Mouse (Mus musculus) liver, embryonic 14.5 days (tissue): ENCODE data around the gene Baz2b. TPM values are rescaled to one million over a fixed set of nuclear protein-coding genes. Genes with fewer than 3 reads are reported as not detected.
A peak's percentile ranks its signal among the peaks of the same experiment; 100 is the strongest.

Source experiments
- ATAC-seq: fragments of 200-750 bp; cut with Nextera tagmentation; 2 replicates; pipeline ENCODE4 v1.8.0; 2017; ENCODE audit warnings: moderate number of reproducible peaks, mild to moderate bottlenecking, moderate library complexity; ENCODE audit not compliant: insufficient read depth
- DNase-seq, 3 experiments: peaks; one replicate each; pipeline ENCODE4 v3.0.0-alpha.2; 2012 to 2013; ENCODE audit warnings: low read depth in 3 of 3, low spot score in 3 of 3
- H3K27ac ChIP-seq: fragments of 300-500 bp; sonication (generic); 2 replicates; pipeline ENCODE4 v1.5.1; 2014; ENCODE audit warnings: moderate library complexity, mild to moderate bottlenecking, control low read depth, inconsistent platforms
- H3K27me3 ChIP-seq: fragments of 300-500 bp; sonication (generic); 2 replicates; pipeline ENCODE4 v1.6.1; 2014; ENCODE audit warnings: mild to moderate bottlenecking, low read length, moderate library complexity; ENCODE audit not compliant: control insufficient read depth, insufficient read depth
- H3K36me3 ChIP-seq: fragments of 300-500 bp; sonication (generic); replicated peaks from 2 replicates; pipeline ENCODE4 v1.6.1; 2014; ENCODE audit warnings: low read depth; ENCODE audit not compliant: control insufficient read depth, insufficient read depth
- H3K4me1 ChIP-seq, 2 experiments: fragments of 200-500 bp in 1 of 2; fragments of 300-500 bp in 1 of 2; sonication (generic) in 1 of 2; replicated peaks; 2 replicates each; pipeline ENCODE4 v1.6.1; 2012 to 2014; ENCODE audit warnings: antibody characterized with exemption in 1 of 2, inconsistent platforms in 1 of 2, low read length in 1 of 2; ENCODE audit not compliant: control insufficient read depth in 2 of 2, insufficient read depth in 2 of 2
- H3K4me2 ChIP-seq: fragments of 300-500 bp; sonication (generic); 2 replicates; pipeline ENCODE4 v1.6.1; 2014; ENCODE audit warnings: low read depth, mild to moderate bottlenecking, control low read depth, moderate library complexity
- H3K4me3 ChIP-seq, 2 experiments: fragments of 200-500 bp in 1 of 2; fragments of 300-500 bp in 1 of 2; sonication (generic) in 1 of 2; 2 replicates each; pipeline ENCODE4 v1.5.1; 2012 to 2014; ENCODE audit warnings: low read depth in 2 of 2, low read length in 2 of 2, mild to moderate bottlenecking in 2 of 2, control low read depth in 1 of 2, inconsistent platforms in 1 of 2, moderate library complexity in 1 of 2; ENCODE audit not compliant: insufficient read depth in 1 of 2
- H3K9ac ChIP-seq: fragments of 300-500 bp; sonication (generic); replicated peaks from 2 replicates; pipeline ENCODE4 v1.6.1; 2014; ENCODE audit warnings: mild to moderate bottlenecking, control low read depth, moderate library complexity
- H3K9me3 ChIP-seq: fragments of 300-500 bp; sonication (generic); 2 replicates; pipeline ENCODE4 v1.6.1; 2016; ENCODE audit warnings: low read length, mixed read lengths; ENCODE audit not compliant: control insufficient read depth
- CTCF ChIP-seq: IDR thresholded peaks from 2 replicates; pipeline ENCODE4 v1.5.1; 2016; ENCODE audit warnings: antibody characterized with exemption, low read depth, control low read depth
- EP300 ChIP-seq: IDR thresholded peaks from 2 replicates; pipeline ENCODE4 v1.6.1; 2016; ENCODE audit warnings: antibody characterized with exemption, low read depth
- WGBS: fragments of 180-500 bp; shearing (Covaris S2); extraction: QIAGEN DNeasy Blood & Tissue Kit; methylation state at CpG from one replicate; pipeline ENCODE4 v1.1.7; 2014; ENCODE audit not compliant: insufficient replicate concordance; 5-methylcytosine and 5-hydroxymethylcytosine counted together
- polyA plus RNA-seq, 2 experiments: library from polyadenylated mRNA; depleted of rRNA in 1 of 2; stranded (reverse) in 1 of 2; unstranded in 1 of 2; fragments of >200 nt; fragmentation: Nextera tagmentation in 1 of 2; extraction: Ambion mirVana in 1 of 2; gene quantifications; 2 replicates each; pipeline versions ENCODE4 v1.2.1 to v1.2.3; 2012 to 2014

Gene Baz2b
- polyA plus RNA-seq, 2 experiments: 9.1 to 11.0 TPM

- TF ChIP-seq EP300 (no peak), CTCF (no peak)
- Histone ChIP-seq H3K27me3 (no peaks in the 10 kb centered on the region), H3K27ac (no peak overlapping the region), H3K9me3 (no peaks in the 10 kb centered on the region), H3K4me2 (no peak overlapping the region), H3K4me3 (no peak overlapping the region), H3K36me3 (peaks cover 10% of the 10 kb centered on the region; the same call in 1 of the 2 replicates), H3K4me1 (no peaks in the 10 kb centered on the region), H3K9ac (no peak overlapping the region)
- WGBS: 72% methylated on average over 7 of the region's 7 CpGs
- DNase-seq (no peak), ATAC-seq (no peak)
Observed at GRCm38 (mm10) chr2:59896400-59896799, 313.2 kb downstream of the Baz2b start.

GRCm38 (mm10) chr2:59889699-59890098 is 319.9 kb downstream of the Baz2b start:
- ATAC-seq (no peak), DNase-seq (no peak)
- Histone ChIP-seq H3K9me3 (no peaks in the 10 kb centered on the region), H3K4me2 (no peak overlapping the region), H3K9ac (no peak overlapping the region), H3K27ac (no peak overlapping the region), H3K4me3 (no peak overlapping the region), H3K4me1 (no peaks in the 10 kb centered on the region), H3K36me3 (no peaks in the 10 kb centered on the region), H3K27me3 (no peaks in the 10 kb centered on the region)
- 60% methylated on average over 6 of the region's 6 CpGs for WGBS
- no peak for TF ChIP-seq EP300
- no peak for TF ChIP-seq CTCF

DNA sequence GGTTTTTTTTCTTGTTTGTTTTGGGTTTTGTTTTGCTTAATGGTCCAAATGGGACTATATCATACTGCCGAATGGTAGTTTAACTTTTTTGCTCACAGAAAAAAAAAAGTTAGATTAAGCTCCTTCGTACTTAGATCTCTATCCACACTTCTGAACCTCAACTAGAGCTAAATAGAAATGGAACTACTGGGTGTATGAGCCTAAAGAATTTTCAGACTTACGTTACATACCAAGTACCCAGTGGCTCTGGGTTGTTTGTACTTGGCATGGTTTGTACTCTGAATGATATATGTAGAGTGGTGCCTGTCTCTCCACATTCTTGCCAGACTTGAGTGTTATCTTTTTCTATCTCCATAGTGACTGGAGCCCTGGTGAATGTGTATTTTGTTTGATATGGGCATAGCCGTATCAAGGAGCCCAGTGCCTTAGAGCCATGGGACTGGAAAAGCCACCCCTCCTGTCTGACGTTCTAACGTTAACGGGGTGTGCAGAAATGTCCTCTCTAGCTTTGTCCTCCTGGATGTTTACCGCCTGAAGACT is 326.8 kb downstream of the Baz2b start:
- Histone ChIP-seq H3K4me3 (peak overlapping the region in 1 of 2 experiments; percentile 83; a peak in 2 of 4 replicates), H3K36me3 (no peaks in the 10 kb centered on the region), H3K9me3 (no peaks in the 10 kb centered on the region), H3K4me2 (peak overlapping the region; percentile 84), H3K9ac (peak overlapping the region; percentile 33; the same call in 1 of the 2 replicates), H3K27me3 (no peaks in the 10 kb centered on the region), H3K27ac (peak overlapping the region; percentile 24), H3K4me1 (peaks cover 11 to 14% of the 10 kb centered on the region in 2 experiments)
- no peak for TF ChIP-seq CTCF
- peak; percentile 32; the same call in 1 of the 2 replicates for TF ChIP-seq EP300
- ATAC-seq (peak; percentile 70), DNase-seq (peak; percentile 42 to 52 (median 49))
- 21% methylated on average over 8 of the region's 8 CpGs for WGBS

DNA sequence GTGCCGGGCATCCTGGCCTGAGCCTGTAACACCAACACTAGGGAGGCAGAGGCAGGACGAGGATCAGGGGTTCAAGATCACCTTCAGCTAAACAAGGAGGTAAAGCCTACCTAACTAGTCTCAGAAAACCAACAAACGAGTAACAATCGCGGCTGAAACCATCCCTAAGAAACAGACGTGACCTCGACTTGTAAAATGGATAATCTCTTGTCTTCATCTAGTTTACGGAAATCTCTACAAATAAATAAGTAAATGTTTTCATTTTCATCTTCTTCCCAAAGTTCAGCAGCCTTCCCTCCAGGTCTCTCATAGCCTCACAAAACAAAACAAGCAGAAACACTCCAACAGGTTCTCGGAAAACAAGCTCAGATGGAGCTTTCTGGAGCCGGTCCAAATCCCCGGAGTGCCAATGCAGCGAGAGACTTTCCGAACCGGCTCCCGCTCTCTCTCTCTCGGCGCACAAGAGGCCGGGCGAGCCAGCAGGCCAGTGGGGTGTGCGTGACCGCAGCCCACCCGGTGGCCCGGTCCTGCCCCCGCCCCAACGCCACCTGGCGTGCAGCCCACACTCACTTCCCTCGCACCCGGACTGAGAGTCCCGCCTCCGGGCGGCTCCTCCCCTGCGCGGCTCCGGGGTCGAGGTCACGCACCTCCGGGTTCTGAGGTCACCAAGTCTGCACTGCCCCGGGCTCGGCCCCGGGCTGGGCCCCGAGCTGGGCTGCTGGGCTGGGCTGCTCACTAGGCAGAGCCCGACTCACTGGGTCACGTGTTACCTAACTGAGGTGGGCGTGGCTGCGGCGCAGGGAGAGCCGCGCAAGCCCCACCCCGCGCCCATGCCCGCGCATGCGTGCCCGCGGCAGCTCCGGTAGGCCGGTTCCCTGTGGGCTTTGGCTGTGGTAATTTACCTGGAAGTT is 327.6 kb downstream of the Baz2b start, which contains the start of gene Wdsub1:
TSS of gene Wdsub1 (minus strand) at position 761 of the 911 bp plus-strand sequence.
- peaks cover 11 to 14% of the 10 kb centered on the region in 2 experiments for H3K4me1 ChIP-seq
- H3K4me2 ChIP-seq: peak within 1 kb of the TSS; percentile 84
- DNase-seq: peak; percentile 84 to 89 (median 87)
- H3K27me3 ChIP-seq: no peaks in the 10 kb centered on the region
- WGBS: 1% methylated on average over 57 of the region's 57 CpGs
- ATAC-seq: peak; percentile 94
- peak within 1 kb of the TSS; percentile 70 to 83 for H3K4me3 ChIP-seq
- no peaks in the 10 kb centered on the region for H3K36me3 ChIP-seq
- H3K27ac ChIP-seq: peak within 1 kb of the TSS; percentile 46
- no peaks in the 10 kb centered on the region for H3K9me3 ChIP-seq
- peak within 1 kb of the TSS; percentile 77 for H3K9ac ChIP-seq
- TF ChIP-seq EP300 (no peak), CTCF (peak; percentile 42)

DNA sequence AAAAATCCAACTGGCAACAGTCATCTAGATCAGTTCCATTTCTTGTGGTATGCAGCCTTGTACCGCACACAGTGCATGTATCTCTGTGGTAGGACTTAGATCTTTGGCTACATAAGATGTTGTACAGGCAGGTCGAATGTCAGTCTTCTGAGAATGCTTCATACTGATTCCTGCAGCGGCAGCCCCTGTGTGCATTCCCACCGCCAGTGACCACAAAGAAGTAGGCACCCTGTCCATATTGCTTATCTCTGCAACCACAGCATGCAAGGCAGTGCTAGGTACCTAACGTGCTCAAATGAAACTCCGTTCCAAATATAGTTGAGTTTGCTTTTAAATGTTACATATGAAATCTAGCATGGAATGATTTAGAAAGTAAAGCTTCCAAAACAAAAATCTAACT is 328.2 kb downstream of the Baz2b start:
- peak overlapping the region; percentile 84 for H3K4me2 ChIP-seq
- no peak for TF ChIP-seq CTCF
- no peak for TF ChIP-seq EP300
- WGBS: 13% methylated on average over 6 of the region's 6 CpGs
- DNase-seq (peak in 1 of 3 experiments; percentile 7), ATAC-seq (no peak)
- H3K4me3 ChIP-seq: peak overlapping the region; percentile 70 to 83; a peak in 3 of 4 replicates
- H3K27ac ChIP-seq: 0 out of 2 replicates have a peak overlapping the region, but pooled peaks have one; percentile 25
- H3K4me1 ChIP-seq: peaks cover 11 to 14% of the 10 kb centered on the region in 2 experiments
- peak overlapping the region; percentile 77; the same call in 1 of the 2 replicates for H3K9ac ChIP-seq
- no peaks in the 10 kb centered on the region for H3K36me3 ChIP-seq
- no peaks in the 10 kb centered on the region for H3K27me3 ChIP-seq
- H3K9me3 ChIP-seq: no peaks in the 10 kb centered on the region
